Mouse (Mus musculus): ENCODE measurements around the gene Irak3.

- TF ChIP-seq TCF12 (IDR thresholded peaks at IDR 0.05; ENCODE audit: insufficient read depth, poor library complexity, severe bottlenecking) (no peak), E2F4 (IDR thresholded peaks at IDR 0.05; ENCODE audit: insufficient read depth) (no peak)
These were observed 17.8 kb upstream of the Irak3 start for GRCm38 (mm10) chr10:120219578-120220359.
